Mouse (Mus musculus): ENCODE measurements around the gene Barhl2. TPM values are rescaled to one million over a fixed set of nuclear protein-coding genes. Genes with fewer than 3 reads are reported as not detected.

Barhl2 gene
- polyA plus RNA-seq, 1 experiment, result not detected

DNA sequence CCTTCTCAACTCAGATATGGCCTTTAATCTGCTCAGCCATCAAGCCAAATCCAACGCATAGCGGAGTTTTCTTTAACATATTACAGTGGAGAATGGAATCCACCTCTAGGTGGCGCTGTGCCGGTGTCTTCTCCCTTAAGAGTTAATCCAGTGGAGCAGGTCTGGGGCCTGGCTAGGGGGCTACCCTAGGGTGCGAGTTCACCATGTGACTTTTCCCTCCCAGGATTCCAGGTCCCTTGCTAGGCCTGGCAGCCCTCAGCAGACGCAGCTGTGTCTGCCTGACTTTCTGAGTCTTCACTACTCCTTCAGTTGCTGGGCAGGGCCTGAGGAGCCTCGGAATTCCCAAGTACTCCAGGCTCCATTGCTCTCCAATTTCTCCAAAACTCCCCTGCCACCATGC is 40.8 kb downstream of the Barhl2 start:
- no peak overlapping the region for H3K27ac ChIP-seq (ENCODE audit: insufficient read depth, low read length)
- no peak for TF ChIP-seq POLR2A (IDR thresholded peaks at IDR 0.05; ENCODE audit: low read depth, low read length)
- TF ChIP-seq CTCF (IDR thresholded peaks at IDR 0.05; ENCODE audit: borderline replicate concordance, insufficient read depth, low read length), result no peak
- no peak overlapping the region for H3K4me3 ChIP-seq (ENCODE audit: insufficient read depth, low read length)
- H3K4me1 ChIP-seq (ENCODE audit: control insufficient read depth, insufficient read depth, low read length), result no peaks in the 10 kb centered on the region

- Histone ChIP-seq H3K27ac (ENCODE audit: insufficient read depth, low read length) (no peak overlapping the region), H3K4me3 (ENCODE audit: insufficient read depth, low read length) (no peak overlapping the region), H3K4me1 (ENCODE audit: control insufficient read depth, insufficient read depth, low read length) (no peaks in the 10 kb centered on the region)
- no peak for TF ChIP-seq CTCF (IDR thresholded peaks at IDR 0.05; ENCODE audit: borderline replicate concordance, insufficient read depth, low read length)
- no peak for TF ChIP-seq POLR2A (IDR thresholded peaks at IDR 0.05; ENCODE audit: low read depth, low read length)
Measured at GRCm38 (mm10) chr5:106416550-106416949, 41.4 kb downstream of the Barhl2 start.

DNA sequence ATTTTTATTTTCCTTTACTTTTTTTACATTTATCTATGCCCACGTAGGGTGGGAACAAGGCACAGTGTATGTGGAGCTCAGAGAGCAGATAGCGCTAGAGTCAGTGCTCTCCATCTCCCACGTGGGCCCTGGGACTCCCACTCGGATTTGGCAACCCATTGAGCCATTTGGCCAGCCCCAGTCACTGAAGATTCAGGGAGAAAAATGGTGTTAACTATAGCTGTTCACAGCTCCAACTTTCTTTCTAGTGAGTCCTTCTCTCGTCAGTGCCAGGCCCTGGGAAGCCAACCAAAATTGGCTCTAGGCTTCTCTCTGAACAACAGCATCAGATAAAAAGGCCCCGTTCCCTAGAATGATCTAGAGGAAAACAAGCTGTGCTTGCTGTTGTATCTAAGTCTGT is 42.2 kb downstream of the Barhl2 start:
- Histone ChIP-seq H3K4me3 (ENCODE audit: insufficient read depth, low read length) (no peak overlapping the region), H3K4me1 (ENCODE audit: control insufficient read depth, insufficient read depth, low read length) (no peaks in the 10 kb centered on the region), H3K27ac (ENCODE audit: insufficient read depth, low read length) (no peak overlapping the region)
- no peak for TF ChIP-seq POLR2A (IDR thresholded peaks at IDR 0.05; ENCODE audit: low read depth, low read length)
- no peak for TF ChIP-seq CTCF (IDR thresholded peaks at IDR 0.05; ENCODE audit: borderline replicate concordance, insufficient read depth, low read length)

DNA sequence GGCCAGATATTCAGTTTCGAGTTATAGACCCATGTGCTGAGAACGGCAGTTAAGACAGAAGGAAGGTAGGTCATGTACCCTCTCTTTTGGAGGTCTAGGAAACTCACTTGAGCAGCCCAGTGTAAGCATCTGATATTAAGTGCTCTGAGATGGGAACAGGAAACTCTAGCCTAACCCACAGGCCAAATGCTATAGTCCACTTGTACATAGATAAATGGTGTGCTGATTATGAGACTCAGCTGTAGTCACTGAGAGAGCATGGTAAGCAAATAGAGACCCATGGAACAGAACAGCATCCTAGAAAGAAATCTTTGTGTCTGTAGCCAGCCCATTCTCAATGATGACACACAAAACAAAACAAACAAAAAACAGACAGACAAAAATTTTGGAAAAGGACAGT is 55.2 kb downstream of the Barhl2 start:
- Histone ChIP-seq H3K4me1 (ENCODE audit: control insufficient read depth, insufficient read depth, low read length) (no peaks in the 10 kb centered on the region), H3K27ac (ENCODE audit: insufficient read depth, low read length) (no peak overlapping the region), H3K4me3 (ENCODE audit: insufficient read depth, low read length) (no peak overlapping the region)
- TF ChIP-seq POLR2A (IDR thresholded peaks at IDR 0.05; ENCODE audit: low read depth, low read length), result no peak
- no peak for TF ChIP-seq CTCF (IDR thresholded peaks at IDR 0.05; ENCODE audit: borderline replicate concordance, insufficient read depth, low read length)

Other genes starting within 250 kb of the Barhl2 start
- not detected in 2 replicates for gene Gm17304, start 150.9 kb upstream of the Barhl2 start, polyA plus RNA-seq (2011; ENCODE audit: insufficient read length, low read depth, missing spikeins)
- 52.3 and 53.7 TPM in 2 replicates for gene Zfp644, start 239.1 kb upstream of the Barhl2 start, polyA plus RNA-seq (2011; ENCODE audit: insufficient read length, low read depth, missing spikeins)